Mouse (Mus musculus) small intestine, adult 2 months (tissue): ENCODE data around the gene Rab11fip4. TPM values are rescaled to one million over a fixed set of nuclear protein-coding genes. Genes with fewer than 3 reads are reported as not detected.

ENCODE experiments used
- H3K27ac ChIP-seq: fragments of 200-500 bp; 2 replicates; pipeline ENCODE4 v1.5.1; 2012; ENCODE audit warnings: low read depth, low read length, control low read depth, inconsistent platforms; ENCODE audit not compliant: insufficient read depth
- H3K27me3 ChIP-seq: fragments of 200-500 bp; 2 replicates; pipeline ENCODE4 v1.6.1; 2012; ENCODE audit warnings: mild to moderate bottlenecking, moderate library complexity, low read length, inconsistent platforms; ENCODE audit not compliant: control insufficient read depth, insufficient read depth
- H3K36me3 ChIP-seq: fragments of 200-500 bp; 2 replicates; pipeline ENCODE4 v1.6.1; 2012; ENCODE audit warnings: mild to moderate bottlenecking, low read length, control low read depth, inconsistent platforms; ENCODE audit not compliant: control insufficient read depth, insufficient read depth
- H3K4me1 ChIP-seq: fragments of 200-500 bp; 2 replicates; pipeline ENCODE4 v1.6.1; 2012; ENCODE audit warnings: low read length, inconsistent platforms, mixed read lengths; ENCODE audit not compliant: control insufficient read depth, insufficient read depth, insufficient read length
- H3K4me3 ChIP-seq: fragments of 200-500 bp; 2 replicates; pipeline ENCODE4 v1.5.1; 2012; ENCODE audit warnings: low read depth, mild to moderate bottlenecking, control low read depth, inconsistent platforms, low read length, moderate library complexity
- CTCF ChIP-seq: fragments of 200-500 bp; IDR thresholded peaks from 2 replicates; pipeline ENCODE4 v1.5.1; 2012; ENCODE audit warnings: low read depth, mild to moderate bottlenecking, control low read depth, inconsistent platforms, low read length, moderate library complexity, mixed read lengths; ENCODE audit not compliant: insufficient replicate concordance, insufficient read length; ENCODE audit errors: extremely low read depth
- POLR2A ChIP-seq: fragments of 200-500 bp; IDR thresholded peaks from 2 replicates; pipeline ENCODE4 v1.6.1; 2012; ENCODE audit warnings: low read depth, mild to moderate bottlenecking, control low read depth, inconsistent platforms, low read length, moderate library complexity
- WGBS: fragments of 180-500 bp; shearing (Covaris S2); methylation state at CpG from one replicate; pipeline ENCODE4 v1.1.7; 2018; 5-methylcytosine and 5-hydroxymethylcytosine counted together
- polyA plus RNA-seq: library from polyadenylated mRNA; depleted of rRNA; stranded (reverse); fragments of >200 nt; gene quantifications from 2 replicates; pipeline ENCODE4 v1.2.3, GENCODE M21; 2012

Rab11fip4 gene
- polyA plus RNA-seq, 1 experiment, result 13.8 TPM

DNA sequence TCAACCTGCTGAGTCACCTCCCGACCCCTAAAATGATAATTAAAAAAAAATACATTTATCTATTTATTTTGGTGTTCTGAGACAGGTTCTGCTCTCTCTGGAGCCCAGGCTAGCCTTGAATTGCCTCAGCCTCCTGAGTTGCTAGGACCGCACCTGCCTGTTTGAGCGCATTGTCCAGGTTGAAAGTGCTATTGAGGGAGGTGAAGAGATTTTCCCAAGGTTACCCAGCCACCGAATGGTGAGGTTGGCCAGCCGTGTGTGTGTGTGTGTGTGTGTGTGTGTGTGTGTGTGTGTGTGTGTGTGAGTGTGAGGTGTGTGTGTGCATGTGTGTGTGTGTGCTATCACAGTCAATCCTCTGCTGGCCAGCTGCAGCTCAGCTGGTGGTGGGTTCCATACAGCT lies 55.0 kb downstream of the Rab11fip4 start:
- WGBS, result 96% methylated on average over 5 of the region's 5 CpGs
- H3K4me3 ChIP-seq, result no peak overlapping the region
- no peak for TF ChIP-seq CTCF
- TF ChIP-seq POLR2A, result no peak
- no peak overlapping the region for H3K27ac ChIP-seq
- no peaks in the 10 kb centered on the region for H3K36me3 ChIP-seq
- no peaks in the 10 kb centered on the region for H3K27me3 ChIP-seq
- H3K4me1 ChIP-seq, result peaks cover 9% of the 10 kb centered on the region; the same call in 1 of the 2 replicates

DNA sequence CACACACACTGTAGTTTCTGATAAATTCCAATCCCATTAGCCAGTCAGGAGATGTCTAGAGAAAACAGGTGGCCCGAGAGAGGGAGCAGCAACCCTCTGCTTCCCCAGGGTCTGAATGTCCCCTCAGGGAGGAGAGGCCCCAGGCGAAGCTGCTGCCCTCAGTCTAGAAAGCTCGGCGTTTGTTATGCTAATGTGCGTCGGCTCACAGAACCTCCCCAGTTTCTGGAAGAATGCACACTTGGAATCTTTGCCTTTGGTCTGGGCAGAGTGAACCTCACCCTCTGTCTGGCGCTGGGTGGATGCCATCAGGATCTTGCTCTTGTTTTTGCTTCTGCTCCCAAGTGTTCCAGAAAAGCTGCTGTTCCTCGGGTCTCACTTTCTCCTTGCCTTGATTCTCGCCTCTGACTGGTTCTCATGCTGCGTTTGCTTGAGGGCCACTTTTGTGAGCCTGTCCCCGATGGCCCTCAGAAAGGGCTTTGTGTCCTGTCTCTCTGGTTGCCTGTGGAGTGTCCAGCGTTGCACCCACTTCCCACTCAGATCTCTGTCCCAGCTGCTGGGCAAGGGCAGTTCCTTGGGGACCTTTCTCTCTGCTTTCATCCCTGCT lies 55.6 kb downstream of the Rab11fip4 start:
- H3K27me3 ChIP-seq, result no peaks in the 10 kb centered on the region
- H3K4me1 ChIP-seq, result peaks cover 9% of the 10 kb centered on the region; the same call in 1 of the 2 replicates
- WGBS, result 59% methylated on average over 12 of the region's 12 CpGs
- no peak for TF ChIP-seq CTCF
- no peak for TF ChIP-seq POLR2A
- no peaks in the 10 kb centered on the region for H3K36me3 ChIP-seq
- no peak overlapping the region for H3K4me3 ChIP-seq
- H3K27ac ChIP-seq, result no peak overlapping the region

DNA sequence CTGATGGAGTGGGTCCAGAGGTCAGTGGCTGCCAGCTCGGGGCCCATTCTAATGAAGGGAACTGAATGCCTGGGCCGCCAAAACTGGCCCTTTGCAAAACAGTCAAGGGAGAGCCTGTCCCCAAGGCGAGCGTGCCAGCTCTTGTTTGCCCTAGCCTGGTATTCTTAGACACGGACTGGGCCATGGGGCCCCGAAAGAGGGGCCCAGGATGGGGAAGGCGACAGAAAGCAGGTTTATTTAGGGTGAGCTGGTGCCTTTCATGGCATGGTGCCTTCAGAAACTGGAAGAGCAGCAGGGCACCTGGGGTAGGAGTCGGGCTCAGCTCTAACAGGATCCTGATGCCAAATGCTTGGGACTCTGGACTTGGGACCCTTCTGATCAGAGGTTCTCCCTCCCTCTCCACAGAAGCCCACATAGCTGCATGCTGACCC lies 56.1 kb downstream of the Rab11fip4 start:
- 37% methylated on average over 8 of the region's 8 CpGs for WGBS
- H3K27ac ChIP-seq, result no peak overlapping the region
- no peaks in the 10 kb centered on the region for H3K27me3 ChIP-seq
- no peak overlapping the region for H3K4me3 ChIP-seq
- TF ChIP-seq POLR2A (no peak), CTCF (no peak)
- H3K4me1 ChIP-seq, result peaks cover 6% of the 10 kb centered on the region; the same call in 1 of the 2 replicates
- H3K36me3 ChIP-seq, result no peaks in the 10 kb centered on the region

DNA sequence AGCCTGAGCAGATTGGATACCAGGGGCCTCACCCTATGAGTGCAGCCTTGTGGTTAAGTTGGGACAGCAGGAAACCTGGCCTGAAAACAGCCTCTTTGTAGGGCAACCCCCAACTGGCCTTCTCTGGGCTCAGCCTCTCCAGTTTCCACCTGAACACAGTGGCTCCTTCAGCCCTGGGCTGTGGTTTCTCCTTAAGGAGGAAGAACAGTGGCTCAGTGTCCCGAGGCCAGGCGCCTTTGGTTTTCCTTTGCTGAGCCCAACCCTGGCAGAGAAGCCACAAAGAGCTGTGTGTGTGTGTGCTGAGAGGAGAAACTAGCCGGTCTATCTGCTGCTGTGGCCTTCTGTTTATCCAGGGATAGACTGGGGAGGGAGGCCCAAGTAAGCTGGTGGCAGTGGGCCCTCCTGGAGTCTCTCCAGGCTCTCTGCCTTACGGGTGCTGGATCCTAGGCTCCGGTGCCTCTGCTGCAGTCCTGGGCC lies 59.4 kb downstream of the Rab11fip4 start:
- H3K4me1 ChIP-seq, result peaks cover 21% of the 10 kb centered on the region; the same call in 1 of the 2 replicates
- TF ChIP-seq POLR2A, result no peak
- TF ChIP-seq CTCF, result no peak
- no peaks in the 10 kb centered on the region for H3K36me3 ChIP-seq
- H3K27ac ChIP-seq, result no peak overlapping the region
- H3K27me3 ChIP-seq, result no peaks in the 10 kb centered on the region
- H3K4me3 ChIP-seq, result no peak overlapping the region
- WGBS, result 74% methylated on average over 5 of the region's 5 CpGs

DNA sequence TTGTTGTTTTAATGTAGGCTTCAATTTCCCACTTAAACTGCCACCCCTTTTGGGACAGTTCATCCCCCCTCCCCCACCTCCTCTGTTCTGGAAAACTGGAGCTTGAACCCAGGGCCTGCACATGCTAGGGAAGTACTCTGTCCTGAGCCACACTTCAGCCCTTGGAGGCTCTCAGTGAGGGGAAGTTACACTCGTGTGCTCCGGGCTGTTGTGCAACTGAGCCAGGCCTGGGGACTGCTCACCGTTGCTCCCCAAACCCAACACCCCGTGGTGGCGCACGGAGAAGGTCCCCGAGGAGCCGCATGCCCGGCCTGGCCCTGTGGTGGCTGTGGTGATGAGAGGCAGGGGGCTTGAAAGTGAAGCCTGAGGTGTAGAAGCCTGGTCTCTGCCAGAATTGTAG lies 61.2 kb downstream of the Rab11fip4 start:
- H3K4me3 ChIP-seq, result no peak overlapping the region
- WGBS, result 79% methylated on average over 9 of the region's 9 CpGs
- H3K27me3 ChIP-seq, result no peaks in the 10 kb centered on the region
- no peaks in the 10 kb centered on the region for H3K36me3 ChIP-seq
- peaks cover 21% of the 10 kb centered on the region; the same call in 1 of the 2 replicates for H3K4me1 ChIP-seq
- TF ChIP-seq CTCF, result no peak
- no peak for TF ChIP-seq POLR2A
- no peak overlapping the region for H3K27ac ChIP-seq

DNA sequence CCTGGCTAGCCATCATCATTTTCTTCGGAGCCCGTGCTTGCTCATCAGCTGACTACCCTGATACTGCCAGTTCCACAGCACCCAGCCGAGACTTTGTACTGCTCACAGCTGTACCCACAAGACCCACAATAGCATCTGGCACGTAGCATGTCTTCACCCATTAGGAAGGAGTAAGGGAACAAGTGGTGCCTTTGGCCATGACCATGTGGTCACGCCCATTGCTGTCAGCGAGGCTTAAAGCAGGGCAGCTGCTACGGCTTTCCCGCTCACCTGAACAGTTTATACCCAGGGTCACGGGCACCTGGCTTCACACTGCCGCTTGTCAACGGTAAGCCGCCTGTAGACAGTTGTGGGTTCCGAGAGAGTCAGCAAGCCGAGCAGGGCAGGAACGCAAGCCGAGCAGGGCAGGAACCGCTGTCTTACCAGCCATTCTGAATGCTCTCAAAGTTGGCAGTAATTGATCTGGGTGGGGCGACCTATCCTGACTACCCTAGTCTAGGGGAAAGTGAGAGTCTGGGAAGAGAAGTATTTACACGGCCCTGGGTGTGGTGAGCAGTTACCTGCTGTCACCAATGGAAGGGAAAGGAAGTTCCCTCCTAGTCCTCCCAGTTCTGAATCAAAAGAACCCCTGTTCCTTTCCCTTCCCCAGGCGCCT lies 62.0 kb downstream of the Rab11fip4 start:
- Histone ChIP-seq H3K4me1 (peaks cover 21% of the 10 kb centered on the region; the same call in 1 of the 2 replicates), H3K4me3 (peak overlapping the region; percentile 37), H3K36me3 (no peaks in the 10 kb centered on the region), H3K27ac (peak overlapping the region; percentile 37), H3K27me3 (no peaks in the 10 kb centered on the region)
- TF ChIP-seq POLR2A (no peak), CTCF (no peak)
- 31% methylated on average over 20 of the region's 20 CpGs for WGBS

DNA sequence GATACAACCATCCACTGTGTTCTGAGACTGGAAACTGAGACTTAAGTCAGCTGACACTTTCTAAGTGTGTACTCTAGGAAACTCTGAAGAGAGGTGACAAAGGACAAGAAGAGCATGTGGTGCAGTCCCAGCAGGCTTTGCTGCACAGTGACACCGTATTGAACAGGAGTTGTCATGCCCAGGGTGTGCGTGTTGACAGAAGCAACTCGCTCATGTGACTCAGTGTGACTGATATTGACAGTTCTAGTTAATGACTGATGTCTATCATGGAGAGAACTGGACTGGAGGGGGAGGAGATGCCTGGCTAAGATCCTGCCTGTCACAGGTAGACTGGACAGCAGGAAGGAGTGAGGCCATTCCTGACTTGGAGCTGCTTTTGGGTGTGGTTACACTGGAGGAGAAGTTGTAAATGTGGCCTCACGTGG lies 63.4 kb downstream of the Rab11fip4 start:
- H3K27me3 ChIP-seq, result no peaks in the 10 kb centered on the region
- H3K4me1 ChIP-seq, result peaks cover 21% of the 10 kb centered on the region; the same call in 1 of the 2 replicates
- no peak for TF ChIP-seq POLR2A
- no peak for TF ChIP-seq CTCF
- 32% methylated on average over 4 of the region's 4 CpGs for WGBS
- peak overlapping the region; percentile 5; the same call in 1 of the 2 replicates for H3K27ac ChIP-seq
- H3K4me3 ChIP-seq, result no peak overlapping the region
- H3K36me3 ChIP-seq, result no peaks in the 10 kb centered on the region
